Mouse (Mus musculus) E14TG2a.4 (cell line): ENCODE results near the gene Nrip1.

Experiments used
- H3K27me3 ChIP-seq: 2 replicates; pipeline ENCODE4 v1.6.1; 2014; ENCODE audit warnings: low read length, control low read depth; ENCODE audit not compliant: insufficient read depth
- H3K36me3 ChIP-seq: 2 replicates; pipeline ENCODE4 v1.6.1; 2014; ENCODE audit warnings: low read length, control low read depth; ENCODE audit not compliant: insufficient read depth
- H3K4me1 ChIP-seq: replicated peaks from 2 replicates; pipeline ENCODE4 v1.6.1; 2014; ENCODE audit warnings: low read depth, low read length, control low read depth
- H3K4me3 ChIP-seq: replicated peaks from 2 replicates; pipeline ENCODE4 v1.5.1; 2014; ENCODE audit warnings: mild to moderate bottlenecking, low read length
- H3K9me3 ChIP-seq: 2 replicates; pipeline ENCODE4 v1.6.1; 2014; ENCODE audit warnings: low read length, control low read depth
- CTCF ChIP-seq: conservative IDR thresholded peaks from 2 replicates; pipeline ENCODE4 v1.5.1; 2014; ENCODE audit warnings: low read length
- NANOG ChIP-seq: IDR thresholded peaks from 2 replicates; pipeline ENCODE4 v1.6.1; 2014; ENCODE audit warnings: borderline replicate concordance, low read length, mixed read lengths
- POU5F1 ChIP-seq: IDR thresholded peaks from 2 replicates; pipeline ENCODE4 v1.6.1; 2014; ENCODE audit warnings: low read length, borderline replicate concordance

Gene Nrip1

DNA sequence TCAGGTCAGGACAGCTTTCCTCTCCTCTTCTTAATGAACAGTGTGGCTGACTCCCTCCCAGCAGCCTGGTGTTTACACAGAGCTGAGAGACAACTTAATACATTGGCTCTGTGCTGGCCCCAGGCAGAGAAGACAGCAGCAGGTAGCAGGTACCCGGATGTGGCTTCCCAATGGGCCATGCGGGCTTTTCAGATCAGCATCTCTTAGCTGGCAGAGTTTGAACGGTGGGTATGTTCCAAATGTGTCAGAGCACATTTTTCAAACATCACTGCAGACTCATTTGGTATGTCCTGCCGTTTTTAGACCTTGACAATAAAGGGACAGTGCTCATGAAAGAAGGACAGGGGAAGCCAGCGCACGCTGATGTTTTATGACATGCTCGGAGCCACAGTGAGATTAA lies 98.5 kb downstream of the Nrip1 start:
- Histone ChIP-seq H3K36me3 (no peaks in the 10 kb centered on the region), H3K4me3 (no peak overlapping the region), H3K27me3 (no peaks in the 10 kb centered on the region), H3K9me3 (no peaks in the 10 kb centered on the region), H3K4me1 (no peaks in the 10 kb centered on the region)
- TF ChIP-seq NANOG (no peak), POU5F1 (no peak), CTCF (no peak)

DNA sequence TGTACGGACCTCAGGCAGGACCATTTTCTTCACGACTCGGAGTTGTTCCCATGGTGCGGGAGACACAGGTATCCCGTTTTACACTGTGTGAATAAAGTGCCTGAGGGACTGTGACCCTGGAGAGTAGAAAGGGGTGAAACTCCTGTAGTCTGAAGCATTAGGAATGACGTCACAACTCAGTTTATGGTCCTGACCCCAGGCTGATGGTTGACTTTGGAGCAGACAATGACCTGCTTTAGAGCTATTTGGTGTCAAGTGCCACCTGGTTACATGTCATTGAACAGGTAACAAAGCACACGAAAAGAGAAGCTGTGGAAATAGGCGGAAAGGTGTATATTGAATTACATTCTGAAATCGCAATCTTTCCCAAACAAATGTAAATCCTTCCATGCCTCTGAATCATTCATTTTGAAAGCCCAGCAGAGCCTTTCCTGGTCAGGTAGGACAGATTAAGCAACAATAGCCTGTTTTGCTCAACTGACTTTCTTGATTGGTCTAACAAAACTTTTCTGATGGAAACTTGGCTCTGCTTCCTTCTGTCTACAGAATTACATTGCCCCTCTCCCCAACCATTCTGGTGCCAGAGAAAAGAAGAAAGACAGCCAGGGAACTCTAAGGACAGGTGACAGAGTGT lies 106.9 kb downstream of the Nrip1 start:
- Histone ChIP-seq H3K4me1 (no peaks in the 10 kb centered on the region), H3K4me3 (no peak overlapping the region), H3K36me3 (no peaks in the 10 kb centered on the region), H3K27me3 (no peaks in the 10 kb centered on the region), H3K9me3 (no peaks in the 10 kb centered on the region)
- no peak for TF ChIP-seq CTCF
- no peak for TF ChIP-seq NANOG
- no peak for TF ChIP-seq POU5F1

DNA sequence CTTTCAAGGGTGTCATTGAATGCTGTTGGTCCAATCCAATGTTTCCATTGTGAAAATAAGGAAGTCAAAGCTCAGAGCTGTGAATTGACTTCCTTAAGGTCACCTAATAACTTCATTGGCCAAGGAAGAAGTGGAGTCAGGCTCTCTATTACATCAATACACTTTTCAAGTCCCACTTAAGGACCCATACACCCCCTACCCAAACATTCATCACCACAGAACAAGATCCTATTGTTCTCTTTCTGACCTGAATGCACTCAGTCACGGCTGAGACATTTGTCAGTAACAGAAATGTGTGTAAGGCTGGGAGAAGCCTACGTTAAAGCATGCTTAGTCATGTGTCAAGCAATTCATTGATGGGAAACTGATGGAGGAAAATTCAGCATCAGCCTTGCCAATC lies 107.8 kb downstream of the Nrip1 start:
- no peaks in the 10 kb centered on the region for H3K27me3 ChIP-seq
- no peaks in the 10 kb centered on the region for H3K4me1 ChIP-seq
- TF ChIP-seq POU5F1 (no peak), CTCF (no peak), NANOG (no peak)
- no peaks in the 10 kb centered on the region for H3K36me3 ChIP-seq
- H3K9me3 ChIP-seq: no peaks in the 10 kb centered on the region
- H3K4me3 ChIP-seq: no peak overlapping the region

DNA sequence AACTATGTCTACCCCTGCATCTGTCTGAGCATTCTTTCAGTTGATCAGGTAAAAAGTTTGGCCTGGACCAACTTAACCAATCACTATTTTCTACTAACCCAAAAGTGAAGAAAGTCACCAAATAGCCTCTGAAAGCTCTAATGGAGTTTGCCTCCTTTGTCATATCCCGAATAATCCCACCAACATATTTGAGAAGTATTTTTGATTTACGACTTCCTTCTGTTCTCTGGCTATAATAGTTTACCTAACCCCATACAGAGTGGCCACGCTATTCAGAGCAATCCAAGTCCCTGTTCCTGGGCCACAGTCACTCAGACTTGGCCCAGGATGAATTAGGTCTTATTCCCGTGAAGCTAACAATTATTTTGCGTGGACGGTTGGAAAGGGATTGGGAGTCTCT lies 108.3 kb downstream of the Nrip1 start:
- Histone ChIP-seq H3K4me1 (no peaks in the 10 kb centered on the region), H3K4me3 (no peak overlapping the region), H3K9me3 (no peaks in the 10 kb centered on the region), H3K27me3 (no peaks in the 10 kb centered on the region), H3K36me3 (no peaks in the 10 kb centered on the region)
- no peak for TF ChIP-seq NANOG
- no peak for TF ChIP-seq CTCF
- no peak for TF ChIP-seq POU5F1

DNA sequence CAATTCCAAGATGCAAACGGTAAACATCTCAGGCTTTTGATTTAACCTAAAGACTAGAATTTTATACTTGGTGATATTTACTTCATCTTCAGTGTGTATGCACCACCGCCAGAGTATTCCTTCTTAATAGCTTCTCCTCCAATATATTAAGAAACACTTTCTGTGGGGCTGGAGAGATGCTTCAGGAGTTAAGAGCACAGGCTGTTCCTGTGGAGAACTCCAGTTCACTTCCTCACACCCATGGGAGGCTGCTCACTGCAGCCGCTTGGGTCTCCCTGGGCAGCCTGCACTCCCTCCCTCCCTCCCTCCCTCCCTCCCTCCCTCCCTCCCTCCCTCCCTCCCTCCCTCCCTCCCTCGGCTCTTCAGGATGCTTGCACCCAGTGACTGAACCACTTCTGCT lies 110.2 kb downstream of the Nrip1 start:
- no peaks in the 10 kb centered on the region for H3K4me1 ChIP-seq
- no peaks in the 10 kb centered on the region for H3K9me3 ChIP-seq
- no peaks in the 10 kb centered on the region for H3K36me3 ChIP-seq
- TF ChIP-seq POU5F1 (no peak), CTCF (no peak), NANOG (no peak)
- no peak overlapping the region for H3K4me3 ChIP-seq
- no peaks in the 10 kb centered on the region for H3K27me3 ChIP-seq

GRCm38 (mm10) chr16:76260296-76260695 lies 113.3 kb downstream of the Nrip1 start:
- Histone ChIP-seq H3K4me3 (no peak overlapping the region), H3K27me3 (no peaks in the 10 kb centered on the region), H3K9me3 (peaks cover 3% of the 10 kb centered on the region; the same call in 1 of the 2 replicates), H3K36me3 (no peaks in the 10 kb centered on the region), H3K4me1 (no peaks in the 10 kb centered on the region)
- TF ChIP-seq NANOG (no peak), POU5F1 (no peak), CTCF (no peak)

DNA sequence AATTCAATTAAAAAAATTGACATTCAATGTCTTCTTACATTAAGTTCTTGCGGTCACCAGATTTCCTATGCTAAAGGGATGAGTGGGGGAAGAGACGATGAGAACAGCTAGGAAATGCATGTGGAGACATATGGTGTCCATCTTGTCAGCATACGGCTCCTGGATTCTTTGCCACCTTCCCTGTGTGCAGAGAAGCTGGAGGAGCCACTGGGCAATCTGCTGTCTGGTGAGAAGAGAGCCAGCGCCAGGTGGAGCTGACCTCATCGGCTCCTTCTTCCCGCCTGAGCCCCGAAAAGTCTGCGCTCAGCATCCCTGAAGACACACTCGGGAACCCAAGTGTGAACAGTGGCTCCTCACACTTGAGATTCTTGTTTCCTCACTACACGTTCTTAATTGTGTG lies 121.8 kb downstream of the Nrip1 start:
- Histone ChIP-seq H3K4me3 (no peak overlapping the region), H3K36me3 (no peaks in the 10 kb centered on the region), H3K9me3 (no peaks in the 10 kb centered on the region; the same call in 1 of the 2 replicates), H3K27me3 (no peaks in the 10 kb centered on the region), H3K4me1 (no peaks in the 10 kb centered on the region)
- no peak for TF ChIP-seq NANOG
- no peak for TF ChIP-seq POU5F1
- no peak for TF ChIP-seq CTCF

- H3K27me3 ChIP-seq: no peaks in the 10 kb centered on the region
- H3K9me3 ChIP-seq: no peaks in the 10 kb centered on the region
- TF ChIP-seq POU5F1 (no peak), NANOG (no peak), CTCF (no peak)
- no peaks in the 10 kb centered on the region for H3K4me1 ChIP-seq
- H3K36me3 ChIP-seq: no peaks in the 10 kb centered on the region
- H3K4me3 ChIP-seq: no peak overlapping the region
These were observed 124.1 kb downstream of the Nrip1 start for GRCm38 (mm10) chr16:76249345-76250091.
